Mouse (Mus musculus) neural tube, embryonic 14.5 days (tissue): ENCODE data around the gene Fbxo21. TPM values are rescaled to one million over a fixed set of nuclear protein-coding genes. Genes with fewer than 3 reads are reported as not detected.

Experiments
- ATAC-seq: fragments of 200-750 bp; cut with Nextera tagmentation; 2 replicates; pipeline ENCODE4 v1.8.0; 2017; ENCODE audit warnings: low read depth, mild to moderate bottlenecking, moderate TSS enrichment, moderate library complexity
- H3K27ac ChIP-seq: fragments of 300-500 bp; sonication (generic); 2 replicates; pipeline ENCODE4 v1.5.1; 2014; ENCODE audit warnings: low read depth, mild to moderate bottlenecking, control low read depth, low read length, moderate library complexity, mixed read lengths
- H3K27me3 ChIP-seq: fragments of 300-500 bp; sonication (generic); 2 replicates; pipeline ENCODE4 v1.6.1; 2014; ENCODE audit warnings: low read length; ENCODE audit not compliant: control insufficient read depth, insufficient read depth
- H3K36me3 ChIP-seq: fragments of 300-500 bp; sonication (generic); 2 replicates; pipeline ENCODE4 v1.6.1; 2014; ENCODE audit warnings: low read length, mixed read lengths; ENCODE audit not compliant: control insufficient read depth, insufficient read depth
- H3K4me1 ChIP-seq: fragments of 300-500 bp; sonication (generic); 2 replicates; pipeline ENCODE4 v1.6.1; 2014; ENCODE audit warnings: low read length; ENCODE audit not compliant: control insufficient read depth, insufficient read depth
- H3K4me2 ChIP-seq: fragments of 300-500 bp; sonication (generic); 2 replicates; pipeline ENCODE4 v1.6.1; 2014; ENCODE audit warnings: mild to moderate bottlenecking, low read depth, low read length, control low read depth
- H3K4me3 ChIP-seq: fragments of 300-500 bp; sonication (generic); 2 replicates; pipeline ENCODE4 v1.5.1; 2014; ENCODE audit warnings: low read depth, low read length, control low read depth, mixed read lengths
- H3K9ac ChIP-seq: fragments of 300-500 bp; sonication (generic); replicated peaks from 2 replicates; pipeline ENCODE4 v1.6.1; 2014; ENCODE audit warnings: low read depth, mild to moderate bottlenecking, control low read depth, low read length, mixed read lengths
- H3K9me3 ChIP-seq: fragments of 300-500 bp; sonication (generic); 2 replicates; pipeline ENCODE4 v1.6.1; 2016; ENCODE audit warnings: low read length; ENCODE audit not compliant: control insufficient read depth
- WGBS: fragments of 180-500 bp; shearing (Covaris S2); extraction: QIAGEN DNeasy Blood & Tissue Kit; methylation state at CpG from one replicate; pipeline ENCODE4 v1.1.7; 2014; 5-methylcytosine and 5-hydroxymethylcytosine counted together
- polyA plus RNA-seq: library from polyadenylated mRNA; unstranded; fragments of >200 nt; fragmentation: Nextera tagmentation; extraction: Ambion mirVana; gene quantifications from 2 replicates; pipeline ENCODE4 v1.2.1, GENCODE M21; 2014

Fbxo21 gene
- polyA plus RNA-seq, 1 experiment from 2014 or later = 143 TPM

GRCm38 (mm10) chr5:118002059-118002458, 25.5 kb downstream of the Fbxo21 start:
- H3K4me3 ChIP-seq = no peak overlapping the region
- peaks cover 59% of the 10 kb centered on the region for H3K36me3 ChIP-seq
- H3K9ac ChIP-seq = no peak overlapping the region
- 0 out of 2 replicates have a peak, but pooled peaks have one; percentile 47 for ATAC-seq
- H3K9me3 ChIP-seq = no peaks in the 10 kb centered on the region
- no peaks in the 10 kb centered on the region for H3K4me1 ChIP-seq
- no peaks in the 10 kb centered on the region for H3K27me3 ChIP-seq
- H3K4me2 ChIP-seq = no peak overlapping the region
- 37% methylated on average over 9 of the region's 9 CpGs for WGBS
- H3K27ac ChIP-seq = no peak overlapping the region

GRCm38 (mm10) chr5:118004619-118005018, 28.1 kb downstream of the Fbxo21 start:
- Histone ChIP-seq H3K4me2 (no peak overlapping the region), H3K36me3 (peaks cover 57% of the 10 kb centered on the region), H3K4me1 (no peaks in the 10 kb centered on the region), H3K9me3 (no peaks in the 10 kb centered on the region), H3K4me3 (no peak overlapping the region), H3K27ac (no peak overlapping the region), H3K9ac (no peak overlapping the region), H3K27me3 (no peaks in the 10 kb centered on the region)
- ATAC-seq = no peak
- WGBS = 80% methylated on average over 8 of the region's 8 CpGs

GRCm38 (mm10) chr5:118005728-118006127, 29.2 kb downstream of the Fbxo21 start:
- no peak overlapping the region for H3K27ac ChIP-seq
- no peak for ATAC-seq
- H3K9ac ChIP-seq = no peak overlapping the region
- H3K27me3 ChIP-seq = no peaks in the 10 kb centered on the region
- H3K4me3 ChIP-seq = no peak overlapping the region
- H3K4me2 ChIP-seq = no peak overlapping the region
- peaks cover 55% of the 10 kb centered on the region for H3K36me3 ChIP-seq
- 0 out of 2 replicates have a peak, but pooled peaks cover 3% of the 10 kb centered on the region for H3K4me1 ChIP-seq
- 94% methylated on average over 1 of the region's 1 CpGs for WGBS
- H3K9me3 ChIP-seq = no peaks in the 10 kb centered on the region

GRCm38 (mm10) chr5:118008344-118008743, 31.8 kb downstream of the Fbxo21 start:
- peaks cover 30% of the 10 kb centered on the region for H3K36me3 ChIP-seq
- no peak for ATAC-seq
- no peaks in the 10 kb centered on the region for H3K9me3 ChIP-seq

GRCm38 (mm10) chr5:118010872-118011271, 34.3 kb downstream of the Fbxo21 start:
- no peaks in the 10 kb centered on the region for H3K27me3 ChIP-seq
- no peak for ATAC-seq
- H3K36me3 ChIP-seq = peaks cover 24% of the 10 kb centered on the region
- H3K27ac ChIP-seq = no peak overlapping the region
- no peak overlapping the region for H3K4me3 ChIP-seq
- H3K4me1 ChIP-seq = peaks cover 6% of the 10 kb centered on the region; the same call in 1 of the 2 replicates
- H3K9ac ChIP-seq = no peak overlapping the region
- H3K4me2 ChIP-seq = no peak overlapping the region
- 84% methylated on average over 7 of the region's 7 CpGs for WGBS
- no peaks in the 10 kb centered on the region for H3K9me3 ChIP-seq

More at GRCm38 (mm10) chr5:118008344-118008743, 31.8 kb downstream of the Fbxo21 start:
- Histone ChIP-seq H3K27ac (no peak overlapping the region), H3K4me2 (no peak overlapping the region), H3K9ac (no peak overlapping the region), H3K27me3 (no peaks in the 10 kb centered on the region), H3K4me3 (no peak overlapping the region), H3K4me1 (0 out of 2 replicates have a peak, but pooled peaks cover 3% of the 10 kb centered on the region)
- 94% methylated on average over 13 of the region's 13 CpGs for WGBS

- Histone ChIP-seq H3K4me1 (peaks cover 6% of the 10 kb centered on the region; the same call in 1 of the 2 replicates), H3K4me3 (no peak overlapping the region), H3K4me2 (no peak overlapping the region), H3K27me3 (no peaks in the 10 kb centered on the region), H3K27ac (no peak overlapping the region), H3K9me3 (no peaks in the 10 kb centered on the region), H3K36me3 (peaks cover 20% of the 10 kb centered on the region), H3K9ac (no peak overlapping the region)
- 58% methylated on average over 7 of the region's 7 CpGs for WGBS
- 0 out of 2 replicates have a peak, but pooled peaks have one; percentile 26 for ATAC-seq
Measured at GRCm38 (mm10) chr5:118011796-118012195, 35.3 kb downstream of the Fbxo21 start.

GRCm38 (mm10) chr5:118015028-118015427, 38.5 kb downstream of the Fbxo21 start:
- Histone ChIP-seq H3K9me3 (no peaks in the 10 kb centered on the region), H3K27ac (no peak overlapping the region), H3K9ac (no peak overlapping the region), H3K4me2 (no peak overlapping the region), H3K27me3 (no peaks in the 10 kb centered on the region), H3K36me3 (no peaks in the 10 kb centered on the region), H3K4me1 (peaks cover 6% of the 10 kb centered on the region; the same call in 1 of the 2 replicates), H3K4me3 (no peak overlapping the region)
- WGBS = 23% methylated on average over 12 of the region's 12 CpGs
- 0 out of 2 replicates have a peak, but pooled peaks have one; percentile 47 for ATAC-seq

GRCm38 (mm10) chr5:118015669-118016068, 39.1 kb downstream of the Fbxo21 start:
- H3K4me1 ChIP-seq = peaks cover 4% of the 10 kb centered on the region; the same call in 1 of the 2 replicates
- no peak overlapping the region for H3K4me2 ChIP-seq
- no peak overlapping the region for H3K27ac ChIP-seq
- H3K36me3 ChIP-seq = no peaks in the 10 kb centered on the region
- WGBS = 89% methylated on average over 2 of the region's 2 CpGs
- H3K4me3 ChIP-seq = no peak overlapping the region
- no peaks in the 10 kb centered on the region for H3K9me3 ChIP-seq
- H3K9ac ChIP-seq = no peak overlapping the region
- H3K27me3 ChIP-seq = no peaks in the 10 kb centered on the region
- ATAC-seq = no peak

GRCm38 (mm10) chr5:118017527-118017926, 41.0 kb downstream of the Fbxo21 start:
- H3K9ac ChIP-seq = no peak overlapping the region
- H3K36me3 ChIP-seq = no peaks in the 10 kb centered on the region
- no peaks in the 10 kb centered on the region for H3K27me3 ChIP-seq
- no peak overlapping the region for H3K4me3 ChIP-seq
- WGBS = 57% methylated on average over 5 of the region's 5 CpGs
- peaks cover 4% of the 10 kb centered on the region; the same call in 1 of the 2 replicates for H3K4me1 ChIP-seq
- no peak overlapping the region for H3K27ac ChIP-seq
- no peaks in the 10 kb centered on the region for H3K9me3 ChIP-seq
- ATAC-seq = no peak
- no peak overlapping the region for H3K4me2 ChIP-seq
